Mouse (Mus musculus): ENCODE results near the gene Rpain. TPM values are rescaled to one million over a fixed set of nuclear protein-coding genes. Genes with fewer than 3 reads are reported as not detected.

The Rpain gene
- polyA plus RNA-seq, 1 experiment from 2014 or later, result 68.6 TPM

- no peaks in the 10 kb centered on the region for H3K9me3 ChIP-seq (ENCODE audit: control insufficient read depth, low read length)
- peaks cover 4% of the 10 kb centered on the region; the same call in 1 of the 2 replicates for H3K4me1 ChIP-seq (ENCODE audit: control insufficient read depth, insufficient read depth, low read length)
- H3K9ac ChIP-seq (ENCODE audit: low read length), result no peak overlapping the region
- no peak overlapping the region for H3K4me3 ChIP-seq (ENCODE audit: low read depth, low read length)
- DNase-seq (ENCODE audit: low spot score), result no peak
- no peak for ATAC-seq (ENCODE audit: insufficient read depth, low FRiP score, low TSS enrichment)
- no peaks in the 10 kb centered on the region for H3K27me3 ChIP-seq (ENCODE audit: control insufficient read depth, insufficient read depth, low read length)
- no peak overlapping the region for H3K27ac ChIP-seq (ENCODE audit: low read depth, low read length)
- 93% methylated on average over 14 of the region's 14 CpGs for WGBS
- peaks cover 24% of the 10 kb centered on the region for H3K36me3 ChIP-seq (ENCODE audit: control insufficient read depth, insufficient read depth, low read length)
- no peak overlapping the region for H3K4me2 ChIP-seq (ENCODE audit: low read depth)
Observed at GRCm38 (mm10) chr11:70980751-70981510, 10.9 kb downstream of the Rpain start.

- H3K27me3 ChIP-seq (ENCODE audit: control insufficient read depth, insufficient read depth, low read length), result no peaks in the 10 kb centered on the region
- H3K36me3 ChIP-seq (ENCODE audit: control insufficient read depth, insufficient read depth, low read length), result peaks cover 20% of the 10 kb centered on the region
- H3K27ac ChIP-seq (ENCODE audit: low read depth, low read length), result no peak overlapping the region
Observed at GRCm38 (mm10) chr11:70982030-70982429, 12.0 kb downstream of the Rpain start.

GRCm38 (mm10) chr11:70982557-70983228, 12.7 kb downstream of the Rpain start, which contains the start of gene C1qbp:
TSS of gene C1qbp (minus strand) at chr11:70983026.
- peaks cover 18% of the 10 kb centered on the region for H3K36me3 ChIP-seq (ENCODE audit: control insufficient read depth, insufficient read depth, low read length)
- H3K9ac ChIP-seq (ENCODE audit: low read length), result peak within 1 kb of the TSS; percentile 87
- ATAC-seq (ENCODE audit: insufficient read depth, low FRiP score, low TSS enrichment) (peak; percentile 93), DNase-seq (ENCODE audit: low spot score) (peak; percentile 94)
- WGBS, result under 1% methylated on average over 60 of the region's 64 CpGs
- H3K27me3 ChIP-seq (ENCODE audit: control insufficient read depth, insufficient read depth, low read length), result no peaks in the 10 kb centered on the region
- no peaks in the 10 kb centered on the region for H3K9me3 ChIP-seq (ENCODE audit: control insufficient read depth, low read length)
- H3K27ac ChIP-seq (ENCODE audit: low read depth, low read length), result peak within 1 kb of the TSS; percentile 17; the same call in 1 of the 2 replicates
- H3K4me3 ChIP-seq (ENCODE audit: low read depth, low read length), result peak within 1 kb of the TSS; percentile 98
- peak within 1 kb of the TSS; percentile 78 for H3K4me2 ChIP-seq (ENCODE audit: low read depth)
- H3K4me1 ChIP-seq (ENCODE audit: control insufficient read depth, insufficient read depth, low read length), result peaks cover 4% of the 10 kb centered on the region; the same call in 1 of the 2 replicates

More at GRCm38 (mm10) chr11:70982030-70982429, 12.0 kb downstream of the Rpain start:
- H3K9me3 ChIP-seq (ENCODE audit: control insufficient read depth, low read length), result no peaks in the 10 kb centered on the region
- peak overlapping the region; percentile 78 for H3K4me2 ChIP-seq (ENCODE audit: low read depth)
- DNase-seq (ENCODE audit: low spot score) (no peak), ATAC-seq (ENCODE audit: insufficient read depth, low FRiP score, low TSS enrichment) (no peak)
- H3K4me1 ChIP-seq (ENCODE audit: control insufficient read depth, insufficient read depth, low read length), result peaks cover 4% of the 10 kb centered on the region; the same call in 1 of the 2 replicates
- peak overlapping the region; percentile 98 for H3K4me3 ChIP-seq (ENCODE audit: low read depth, low read length)
- peak overlapping the region; percentile 87 for H3K9ac ChIP-seq (ENCODE audit: low read length)
- WGBS, result 9% methylated on average over 12 of the region's 12 CpGs

- peaks cover 5% of the 10 kb centered on the region for H3K36me3 ChIP-seq (ENCODE audit: control insufficient read depth, insufficient read depth, low read length)
- no peak overlapping the region for H3K27ac ChIP-seq (ENCODE audit: low read depth, low read length)
- peaks cover 3% of the 10 kb centered on the region; the same call in 1 of the 2 replicates for H3K4me1 ChIP-seq (ENCODE audit: control insufficient read depth, insufficient read depth, low read length)
- H3K4me3 ChIP-seq (ENCODE audit: low read depth, low read length), result no peak overlapping the region
- H3K4me2 ChIP-seq (ENCODE audit: low read depth), result no peak overlapping the region
- ATAC-seq (ENCODE audit: insufficient read depth, low FRiP score, low TSS enrichment), result no peak
- WGBS, result 84% methylated on average over 4 of the region's 4 CpGs
- H3K9ac ChIP-seq (ENCODE audit: low read length), result no peak overlapping the region
- no peaks in the 10 kb centered on the region for H3K27me3 ChIP-seq (ENCODE audit: control insufficient read depth, insufficient read depth, low read length)
- DNase-seq (ENCODE audit: low spot score), result no peak
- no peaks in the 10 kb centered on the region for H3K9me3 ChIP-seq (ENCODE audit: control insufficient read depth, low read length)
Observed at GRCm38 (mm10) chr11:71001167-71001566, 31.2 kb downstream of the Rpain start.

GRCm38 (mm10) chr11:71003611-71004315, 33.8 kb downstream of the Rpain start:
- Histone ChIP-seq H3K4me3 (ENCODE audit: low read depth, low read length) (peak overlapping the region; percentile 86), H3K9me3 (ENCODE audit: control insufficient read depth, low read length) (no peaks in the 10 kb centered on the region), H3K9ac (ENCODE audit: low read length) (peak overlapping the region; percentile 72), H3K4me1 (ENCODE audit: control insufficient read depth, insufficient read depth, low read length) (peaks cover 3% of the 10 kb centered on the region; the same call in 1 of the 2 replicates), H3K36me3 (ENCODE audit: control insufficient read depth, insufficient read depth, low read length) (peaks cover 5% of the 10 kb centered on the region), H3K27me3 (ENCODE audit: control insufficient read depth, insufficient read depth, low read length) (no peaks in the 10 kb centered on the region), H3K4me2 (ENCODE audit: low read depth) (peak overlapping the region; percentile 46), H3K27ac (ENCODE audit: low read depth, low read length) (peak overlapping the region; percentile 64)
- DNase-seq (ENCODE audit: low spot score) (peak; percentile 68), ATAC-seq (ENCODE audit: insufficient read depth, low FRiP score, low TSS enrichment) (peak; percentile 72)
- under 1% methylated on average over 49 of the region's 49 CpGs for WGBS

GRCm38 (mm10) chr11:71004316-71004773, 34.3 kb downstream of the Rpain start, which contains the start of gene Dhx33:
TSS of gene Dhx33 (minus strand) at chr11:71004437.
- peak within 1 kb of the TSS; percentile 72 for H3K9ac ChIP-seq (ENCODE audit: low read length)
- H3K9me3 ChIP-seq (ENCODE audit: control insufficient read depth, low read length), result no peaks in the 10 kb centered on the region
- H3K36me3 ChIP-seq (ENCODE audit: control insufficient read depth, insufficient read depth, low read length), result peaks cover 5% of the 10 kb centered on the region
- no peaks in the 10 kb centered on the region for H3K27me3 ChIP-seq (ENCODE audit: control insufficient read depth, insufficient read depth, low read length)
- peaks cover 3% of the 10 kb centered on the region; the same call in 1 of the 2 replicates for H3K4me1 ChIP-seq (ENCODE audit: control insufficient read depth, insufficient read depth, low read length)
- peak within 1 kb of the TSS; percentile 64 for H3K27ac ChIP-seq (ENCODE audit: low read depth, low read length)
- WGBS, result under 1% methylated on average over 35 of the region's 35 CpGs
- DNase-seq (ENCODE audit: low spot score), result peak; percentile 94
- peak within 1 kb of the TSS; percentile 46 for H3K4me2 ChIP-seq (ENCODE audit: low read depth)
- peak within 1 kb of the TSS; percentile 86 for H3K4me3 ChIP-seq (ENCODE audit: low read depth, low read length)
- peak; percentile 98 for ATAC-seq (ENCODE audit: insufficient read depth, low FRiP score, low TSS enrichment)

- no peak for ATAC-seq (ENCODE audit: insufficient read depth, low FRiP score, low TSS enrichment)
- DNase-seq (ENCODE audit: low spot score), result no peak
- H3K27me3 ChIP-seq (ENCODE audit: control insufficient read depth, insufficient read depth, low read length), result no peaks in the 10 kb centered on the region
- peak overlapping the region; percentile 36 for H3K4me2 ChIP-seq (ENCODE audit: low read depth)
- peak overlapping the region; percentile 86 for H3K4me3 ChIP-seq (ENCODE audit: low read depth, low read length)
- H3K27ac ChIP-seq (ENCODE audit: low read depth, low read length), result no peak overlapping the region
- WGBS, result 70% methylated on average over 5 of the region's 5 CpGs
- no peaks in the 10 kb centered on the region for H3K9me3 ChIP-seq (ENCODE audit: control insufficient read depth, low read length)
- H3K9ac ChIP-seq (ENCODE audit: low read length), result no peak overlapping the region; the same call in 1 of the 2 replicates
- peaks cover 3% of the 10 kb centered on the region; the same call in 1 of the 2 replicates for H3K4me1 ChIP-seq (ENCODE audit: control insufficient read depth, insufficient read depth, low read length)
- H3K36me3 ChIP-seq (ENCODE audit: control insufficient read depth, insufficient read depth, low read length), result peaks cover 6% of the 10 kb centered on the region; the same call in 1 of the 2 replicates
Observed at GRCm38 (mm10) chr11:71005046-71005445, 35.0 kb downstream of the Rpain start.

- no peak overlapping the region for H3K27ac ChIP-seq (ENCODE audit: low read depth, low read length)
- WGBS, result 97% methylated on average over 6 of the region's 6 CpGs
- ATAC-seq (ENCODE audit: insufficient read depth, low FRiP score, low TSS enrichment) (no peak), DNase-seq (ENCODE audit: low spot score) (no peak)
- H3K27me3 ChIP-seq (ENCODE audit: control insufficient read depth, insufficient read depth, low read length), result no peaks in the 10 kb centered on the region
- H3K4me1 ChIP-seq (ENCODE audit: control insufficient read depth, insufficient read depth, low read length), result peaks cover 3% of the 10 kb centered on the region; the same call in 1 of the 2 replicates
- H3K4me3 ChIP-seq (ENCODE audit: low read depth, low read length), result no peak overlapping the region
- H3K36me3 ChIP-seq (ENCODE audit: control insufficient read depth, insufficient read depth, low read length), result peaks cover 8% of the 10 kb centered on the region; the same call in 1 of the 2 replicates
- no peak overlapping the region for H3K4me2 ChIP-seq (ENCODE audit: low read depth)
- H3K9me3 ChIP-seq (ENCODE audit: control insufficient read depth, low read length), result no peaks in the 10 kb centered on the region
- no peak overlapping the region for H3K9ac ChIP-seq (ENCODE audit: low read length)
Observed at GRCm38 (mm10) chr11:71007026-71007425, 37.0 kb downstream of the Rpain start.

Data from neural tube, embryonic 11.5 days (tissue).